Mouse (Mus musculus): ENCODE measurements around the gene Aqp12. TPM values are rescaled to one million over a fixed set of nuclear protein-coding genes. Genes with fewer than 3 reads are reported as not detected.
"Not testable (repeated sequence)": the region's sequence is repeated elsewhere in the genome, so short reads cannot be mapped to it uniquely, and the experiment has no call there.

Gene Aqp12
- not detected for total RNA-seq (2021)

DNA sequence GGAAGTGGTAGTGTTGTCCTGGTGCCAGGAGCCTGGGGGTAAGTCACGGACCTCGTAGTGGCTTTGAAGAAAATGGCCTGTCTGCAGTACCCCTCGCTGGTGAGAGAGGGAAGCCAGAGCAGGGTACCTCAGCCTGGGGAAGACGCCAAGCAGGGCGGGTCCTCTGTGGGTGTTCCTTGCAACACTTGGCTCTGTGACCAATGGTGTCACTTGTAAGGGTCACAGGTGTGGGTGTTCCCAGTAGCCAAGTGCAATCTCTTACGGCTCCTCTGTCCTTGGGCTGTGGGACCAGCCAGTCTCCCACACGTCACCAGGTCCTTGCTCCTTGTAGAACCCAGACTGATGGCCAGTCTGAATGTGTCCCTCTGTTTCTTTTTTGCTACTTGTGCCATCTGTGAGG, at the start of gene Aqp12:
Gene Aqp12, plus strand, starts transcription at position 274 of the 400 bp plus-strand sequence.
- DNase-seq (ENCODE audit: low spot score in 2 of 2): no peak
- intact Hi-C loops (cut with DNase I): loop anchor here (10.0 kb wide), 1 partner anchor 151 kb away; no protein-coding TSS in a partner anchor

DNA sequence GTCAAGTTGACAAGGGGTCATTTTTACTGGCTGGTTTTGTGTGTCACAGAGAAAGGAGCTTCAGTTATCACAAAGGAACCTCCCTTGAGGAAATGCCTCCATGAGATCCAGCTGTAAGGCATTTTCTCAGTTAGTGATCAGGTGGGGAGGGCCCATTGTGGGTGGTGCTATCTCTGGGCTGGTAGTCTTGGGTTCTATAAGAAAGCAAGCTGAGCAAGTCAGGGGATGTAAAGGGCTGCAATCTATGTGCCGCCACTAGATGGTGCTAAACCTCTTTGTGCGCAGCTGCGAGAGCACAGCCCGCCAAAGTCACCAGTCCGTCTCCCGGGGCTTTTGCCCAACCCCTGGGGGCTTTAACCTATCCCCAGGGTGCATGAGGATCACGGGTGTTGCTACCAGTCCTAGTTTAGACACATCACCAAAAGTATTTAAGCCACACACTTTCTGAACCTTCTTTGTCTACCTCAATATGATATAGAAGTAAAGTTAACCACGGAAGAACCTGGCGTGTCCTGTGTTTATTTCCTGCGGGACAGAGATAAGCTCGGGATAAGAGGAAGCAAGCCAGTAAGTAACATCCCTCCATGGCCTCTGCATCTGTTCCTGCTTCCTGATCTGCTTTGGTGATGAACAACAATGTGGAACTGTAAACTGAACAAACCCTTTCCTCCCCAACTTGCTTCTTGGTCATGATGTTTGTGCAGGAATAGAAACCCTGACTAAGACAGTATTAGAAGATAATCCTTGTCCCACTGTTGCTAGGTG, 49.4 kb upstream of the Aqp12 start:
- peak; percentile 72 to 86 for DNase-seq (ENCODE audit: low spot score in 2 of 2)
- intact Hi-C loops (cut with DNase I): not testable (repeated sequence)

DNA sequence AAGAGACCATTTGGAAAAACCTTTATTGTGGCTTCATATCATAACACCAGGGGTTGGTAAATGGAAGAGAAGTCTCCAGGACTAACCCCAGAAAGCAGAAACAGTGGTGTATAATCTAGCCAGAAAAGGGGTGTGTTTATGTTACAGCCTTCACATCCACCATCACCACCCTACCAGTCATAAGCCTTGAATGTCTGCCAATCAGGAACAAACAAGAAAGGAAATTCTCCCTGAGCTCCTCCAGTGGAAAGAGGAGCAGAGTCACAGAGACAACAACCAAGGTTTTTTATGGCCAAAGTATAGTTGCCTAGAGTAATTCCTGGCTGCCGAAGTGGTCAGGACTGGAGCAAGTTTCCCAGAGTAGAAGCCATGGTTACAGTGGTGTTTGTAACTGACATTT, 47.1 kb upstream of the Aqp12 start:
- intact Hi-C loops (cut with DNase I): loop anchor here (1.0 kb wide), 1 partner anchor 50 kb away; no protein-coding TSS in a partner anchor
- DNase-seq (ENCODE audit: low spot score in 2 of 2): no peak

DNA sequence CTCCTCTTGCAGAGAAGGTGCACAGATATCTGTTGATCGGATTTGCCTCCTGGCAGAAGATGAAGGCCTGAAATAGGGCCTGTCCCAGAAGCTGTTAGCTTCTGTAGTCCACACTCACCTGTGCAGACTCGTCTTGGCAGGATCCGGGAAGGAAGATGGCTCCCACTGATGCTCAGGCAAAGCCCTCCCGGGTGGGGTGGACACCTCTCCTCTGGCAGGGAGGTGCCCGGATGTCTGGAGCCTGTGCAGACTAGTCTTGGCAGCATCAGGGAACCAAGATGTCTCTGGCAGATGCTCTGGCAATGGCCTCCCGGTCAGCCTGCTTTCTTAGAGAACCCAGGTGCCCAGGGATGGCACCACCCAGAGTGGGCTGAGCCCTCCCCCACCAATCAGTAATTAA, 35.3 kb upstream of the Aqp12 start:
- intact Hi-C loops (cut with DNase I); DNase-seq (ENCODE audit: low spot score in 2 of 2): not testable (repeated sequence)

DNA sequence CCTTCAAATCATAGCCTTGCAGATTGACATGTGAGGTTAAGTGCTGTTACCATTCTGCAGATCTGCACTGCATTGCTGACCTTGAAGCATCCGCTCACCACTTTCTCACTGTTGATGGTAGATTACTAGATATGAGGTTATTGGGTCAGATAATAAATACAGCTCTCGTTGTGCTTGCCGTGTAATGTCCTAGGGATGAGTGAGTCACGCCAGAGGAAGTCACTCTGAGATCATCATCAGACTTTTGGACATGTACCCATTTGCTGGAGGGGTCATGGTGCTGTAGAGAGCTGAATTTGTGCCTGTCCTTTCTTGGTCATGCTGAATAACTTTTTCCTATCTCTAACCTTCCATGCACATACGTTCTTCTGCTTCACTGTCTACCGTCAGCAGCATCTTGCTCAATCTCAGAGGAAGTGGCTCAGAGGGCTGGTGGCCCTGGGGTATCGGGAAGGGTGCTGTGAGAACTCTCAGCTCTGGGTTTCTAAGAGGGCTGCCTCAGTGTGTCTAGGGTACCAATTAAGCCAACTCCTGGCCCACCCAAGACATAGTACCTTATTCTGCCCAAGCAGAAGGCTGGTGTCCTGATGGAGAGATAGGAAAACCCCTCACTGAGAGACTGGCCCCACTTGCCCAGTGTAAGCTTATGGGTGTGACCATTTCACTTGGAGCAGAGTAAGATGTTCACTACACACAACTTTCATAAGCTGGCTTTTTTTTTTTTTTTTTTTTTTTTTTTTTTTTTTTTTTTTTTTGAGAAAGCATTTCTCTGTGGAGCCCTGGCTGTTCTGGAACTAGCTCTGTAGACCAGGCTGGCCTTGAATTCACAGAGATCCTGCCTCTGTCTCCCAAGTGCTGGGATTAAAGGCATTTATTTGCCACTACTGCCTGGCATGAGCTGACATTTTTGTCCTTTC, 34.0 kb upstream of the Aqp12 start:
- intact Hi-C loops (cut with DNase I): no loop called here
- DNase-seq (ENCODE audit: low spot score in 2 of 2): no peak

DNA sequence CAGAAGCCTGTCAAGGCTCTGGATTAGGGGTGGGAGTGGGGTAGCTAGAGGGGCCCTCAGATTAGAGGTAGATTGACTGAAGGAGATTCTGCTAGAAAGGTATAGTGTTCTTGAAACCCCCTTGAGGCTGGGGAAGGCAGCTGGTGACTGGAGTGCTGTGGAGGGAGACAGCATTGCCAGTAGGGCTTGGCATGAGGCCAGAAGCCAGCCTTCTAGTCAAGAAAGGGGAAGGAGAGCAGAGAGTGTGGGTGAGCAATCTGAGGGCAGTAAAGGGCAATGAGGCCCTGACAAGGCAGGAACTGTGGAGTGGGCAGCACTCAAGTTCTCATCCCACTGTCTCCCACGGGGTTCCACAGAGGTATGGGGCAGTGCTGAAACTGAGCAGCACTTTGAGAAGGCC, 33.3 kb upstream of the Aqp12 start:
- peak; percentile 20 to 24 for DNase-seq (ENCODE audit: low spot score in 2 of 2)
- intact Hi-C loops (cut with DNase I): no loop called here

DNA sequence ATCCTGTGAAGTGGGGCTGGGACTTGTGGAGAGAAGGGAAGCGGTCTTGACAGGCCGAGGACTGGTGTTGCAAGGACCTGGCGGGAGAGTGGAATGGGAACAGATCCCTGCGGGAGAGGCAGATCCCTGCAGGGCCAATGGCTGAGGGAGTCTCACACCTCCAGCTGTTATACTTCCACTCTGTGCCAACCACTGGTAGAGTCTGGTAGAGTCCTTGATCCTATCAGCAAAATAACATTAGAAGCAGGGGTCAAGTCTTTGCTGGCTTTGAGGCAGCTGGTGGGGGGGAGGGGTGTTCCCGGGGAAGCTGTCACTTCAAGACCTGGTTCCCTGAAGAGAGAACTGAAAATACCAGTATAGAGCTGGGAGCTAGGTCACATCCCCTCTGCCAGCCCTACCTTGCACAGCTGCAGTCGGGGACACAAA, 30.0 kb upstream of the Aqp12 start:
- intact Hi-C loops (cut with DNase I): no loop called here
- DNase-seq (ENCODE audit: low spot score in 2 of 2): no peak

DNA sequence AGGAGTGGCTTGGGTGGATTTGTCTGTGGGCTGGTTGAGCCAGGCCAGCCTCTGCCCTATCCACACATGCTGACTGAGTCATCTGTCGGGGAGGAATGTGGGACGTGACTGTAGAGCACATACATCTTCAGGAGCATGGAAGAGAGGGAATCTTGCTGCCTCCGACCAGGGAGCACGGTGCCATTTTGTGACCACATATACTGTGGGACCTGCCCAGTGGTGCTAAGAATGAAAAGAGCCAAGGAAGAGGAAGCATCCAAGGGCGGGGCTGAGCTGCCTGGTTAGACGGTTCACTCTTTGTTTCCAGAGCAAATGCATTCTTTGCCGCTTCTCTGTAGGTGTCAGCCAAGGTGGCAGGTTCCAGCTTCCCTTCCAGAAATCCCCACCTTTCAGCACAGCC, 27.5 kb upstream of the Aqp12 start:
- DNase-seq (ENCODE audit: low spot score in 2 of 2): no peak
- intact Hi-C loops (cut with DNase I): no loop called here

DNA sequence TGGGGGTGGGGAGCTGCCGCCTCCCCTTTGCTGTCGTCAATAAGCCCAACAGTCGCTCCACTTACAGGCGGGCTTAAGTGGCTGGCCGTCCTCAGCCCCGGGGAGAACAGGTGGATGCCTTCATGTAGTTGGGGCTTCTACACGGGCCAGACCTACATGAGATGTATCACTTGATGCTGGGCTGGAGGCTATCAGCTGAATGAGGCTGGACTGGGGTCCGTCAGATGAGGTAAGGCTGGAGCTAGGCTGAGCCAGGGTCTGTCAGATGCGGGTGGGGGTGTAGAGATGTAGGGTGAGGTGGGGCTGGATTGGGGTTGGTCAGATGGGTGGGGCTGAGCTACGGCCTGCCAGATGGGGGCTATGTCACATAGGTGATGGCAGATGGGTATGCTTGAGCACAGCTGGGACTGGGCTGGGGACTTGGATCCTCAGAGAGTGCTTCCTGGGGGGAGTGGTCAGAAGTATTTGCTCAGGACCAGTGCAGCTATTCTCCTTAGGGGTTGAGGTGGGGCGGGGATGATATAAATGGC, 27.0 kb upstream of the Aqp12 start:
- intact Hi-C loops (cut with DNase I): no loop called here
- DNase-seq (ENCODE audit: low spot score in 2 of 2): no peak

DNA sequence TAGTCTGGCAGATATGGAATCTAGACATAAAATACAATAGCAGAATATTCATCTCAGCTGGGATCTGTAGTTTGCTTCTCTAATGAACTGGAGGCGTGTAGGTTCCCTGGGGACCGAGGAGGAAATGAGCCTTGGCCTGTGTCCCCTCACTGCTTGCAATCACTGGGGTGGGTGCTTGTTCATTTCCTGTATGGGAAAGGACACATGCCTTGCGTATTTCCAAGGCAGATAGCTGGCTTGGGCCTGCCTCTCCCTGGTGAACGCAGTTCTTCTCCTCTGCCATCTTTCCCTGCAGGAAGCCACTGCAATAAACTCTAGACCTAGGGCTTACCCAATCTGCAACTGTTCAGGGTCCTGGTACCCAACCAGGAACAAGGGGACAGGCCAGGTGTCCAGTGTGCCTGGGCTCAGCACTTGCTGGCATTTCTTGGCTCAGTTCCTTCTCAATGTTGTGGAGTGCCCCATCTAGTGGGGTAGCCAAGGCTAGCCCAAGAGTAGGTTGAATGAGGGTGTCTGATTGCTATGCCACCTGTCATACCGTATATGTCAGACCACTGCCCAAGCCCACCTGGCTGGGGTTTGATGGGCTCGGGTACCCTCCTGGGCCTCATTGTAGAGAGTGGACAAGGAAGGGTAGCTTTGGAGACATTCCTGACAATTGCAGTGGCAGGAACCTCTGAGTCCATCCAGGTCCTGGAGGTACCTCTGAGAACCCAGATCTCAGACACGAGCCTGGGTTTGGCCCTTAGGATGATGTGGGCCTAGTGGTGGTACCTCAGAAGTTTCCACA, 24.9 kb upstream of the Aqp12 start:
- DNase-seq (ENCODE audit: low spot score in 2 of 2): no peak
- intact Hi-C loops (cut with DNase I): no loop called here

DNA sequence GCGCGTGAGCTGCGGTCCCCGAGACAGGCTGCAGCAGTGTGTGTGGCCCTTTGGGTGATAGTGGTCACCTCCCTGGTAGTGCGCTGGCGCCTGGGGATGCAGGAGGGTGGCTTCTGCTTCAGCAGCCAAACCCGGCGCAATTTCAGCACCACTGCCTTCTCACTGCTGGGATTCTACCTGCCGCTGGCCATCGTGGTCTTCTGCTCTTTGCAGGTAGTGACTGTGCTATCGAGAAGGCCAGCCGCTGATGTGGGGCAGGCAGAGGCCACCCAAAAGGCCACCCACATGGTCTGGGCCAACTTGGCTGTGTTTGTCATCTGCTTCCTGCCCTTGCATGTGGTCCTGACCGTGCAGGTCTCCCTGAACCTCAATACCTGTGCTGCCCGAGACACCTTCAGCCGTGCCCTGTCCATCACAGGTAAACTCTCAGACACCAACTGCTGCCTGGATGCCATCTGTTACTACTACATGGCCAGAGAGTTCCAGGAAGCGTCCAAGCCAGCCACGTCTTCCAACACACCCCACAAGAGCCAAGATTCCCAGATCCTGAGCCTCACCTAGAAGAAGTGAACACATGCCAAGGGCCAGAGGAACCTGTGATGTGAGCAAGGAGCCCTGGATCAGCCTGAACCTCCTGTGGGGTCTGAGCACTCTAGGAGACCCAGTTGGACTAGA, 23.1 kb upstream of the Aqp12 start:
- DNase-seq (ENCODE audit: low spot score in 2 of 2): no peak
- intact Hi-C loops (cut with DNase I): no loop called here

DNA sequence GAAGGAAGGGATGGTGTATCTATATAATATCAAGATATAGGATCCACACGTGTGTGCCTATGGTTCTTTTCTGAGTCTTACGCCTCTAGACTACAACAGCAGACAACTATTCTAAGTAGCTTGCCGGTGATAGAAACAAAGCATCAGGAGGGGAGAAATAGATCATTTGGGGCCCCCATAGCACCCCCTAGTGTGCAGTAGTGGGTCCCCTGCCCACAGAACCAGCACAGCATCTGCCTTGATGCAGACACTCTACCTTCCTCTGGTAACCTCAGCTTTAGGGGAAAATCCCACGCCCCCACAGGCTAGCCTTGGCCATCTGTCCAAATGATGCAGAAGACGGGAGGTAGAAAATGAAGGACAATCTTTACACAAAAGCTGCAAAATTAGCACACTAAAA, 21.1 kb upstream of the Aqp12 start:
- DNase-seq (ENCODE audit: low spot score in 2 of 2): no peak
- intact Hi-C loops (cut with DNase I): no loop called here

DNA sequence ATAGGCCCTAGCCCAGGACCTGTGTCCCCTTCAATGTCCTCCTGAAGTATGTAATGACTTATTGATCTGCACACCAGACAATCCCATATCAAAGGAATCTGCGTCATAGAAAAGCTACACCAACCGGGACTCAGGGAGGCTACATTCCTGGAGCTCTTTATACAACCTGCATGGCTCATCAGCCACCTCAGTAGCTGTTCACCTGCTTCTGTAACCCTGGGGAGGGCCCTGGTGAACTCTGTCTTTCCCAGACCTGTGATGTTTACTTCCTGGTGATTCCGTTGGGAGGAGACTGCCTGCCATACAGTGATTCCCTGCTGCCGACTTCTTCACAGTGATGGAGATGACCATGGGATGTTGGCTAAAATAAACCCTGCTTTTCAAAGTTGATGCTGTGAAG, 17.2 kb upstream of the Aqp12 start:
- intact Hi-C loops (cut with DNase I): no loop called here
- DNase-seq (ENCODE audit: low spot score in 2 of 2): no peak

DNA sequence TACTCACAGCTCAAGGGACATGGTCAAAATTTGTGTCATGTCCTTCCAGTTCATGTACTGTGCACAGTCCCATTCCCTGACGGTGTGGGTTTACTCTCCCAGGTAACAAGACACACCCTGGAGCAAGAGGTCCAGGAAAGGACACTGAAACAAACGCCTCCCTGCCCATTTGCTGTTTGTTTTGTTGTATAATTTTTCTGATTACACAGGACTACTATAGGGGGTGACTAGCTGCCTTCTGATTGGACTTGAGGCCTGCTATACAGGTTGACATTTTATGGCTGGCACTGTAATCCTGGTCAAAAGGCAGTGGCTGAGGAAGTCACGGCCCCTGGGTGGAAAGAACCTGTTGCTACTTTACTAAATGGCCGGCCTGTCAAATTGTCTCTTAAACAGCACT, 16.2 kb upstream of the Aqp12 start:
- intact Hi-C loops (cut with DNase I): no loop called here
- no peak for DNase-seq (ENCODE audit: low spot score in 2 of 2)

DNA sequence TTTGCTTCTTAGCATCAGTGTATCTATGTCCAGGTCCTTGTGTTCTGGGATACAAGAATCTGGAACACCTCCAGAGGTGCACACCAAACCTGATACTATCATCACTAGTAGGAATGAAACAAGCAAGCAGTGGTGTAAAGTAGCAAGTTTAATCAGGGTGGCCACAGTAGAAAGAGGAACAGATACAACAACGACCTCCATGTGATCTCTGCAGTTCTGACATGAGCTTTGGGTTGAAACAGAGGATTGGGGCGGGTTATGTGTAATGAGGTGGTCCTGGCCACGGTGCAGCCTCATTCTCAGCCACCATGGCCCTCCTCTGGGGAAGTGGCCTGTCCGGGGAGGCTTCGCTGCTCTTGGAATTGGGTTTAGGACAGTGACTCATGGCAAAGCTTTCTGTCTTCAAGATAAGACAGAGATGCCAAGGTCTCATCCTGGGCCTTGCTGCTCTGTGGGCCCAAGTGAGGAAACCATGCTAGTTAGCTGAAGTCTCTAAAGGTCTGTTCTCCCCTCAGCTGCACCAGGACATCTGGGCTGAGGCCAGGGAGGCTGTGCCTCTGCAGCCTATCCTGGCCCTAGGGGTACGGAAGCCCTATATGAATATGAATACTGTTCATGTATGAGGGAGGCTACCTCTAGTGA, 13.8 kb upstream of the Aqp12 start:
- intact Hi-C loops (cut with DNase I): no loop called here
- DNase-seq (ENCODE audit: low spot score in 2 of 2): no peak

DNA sequence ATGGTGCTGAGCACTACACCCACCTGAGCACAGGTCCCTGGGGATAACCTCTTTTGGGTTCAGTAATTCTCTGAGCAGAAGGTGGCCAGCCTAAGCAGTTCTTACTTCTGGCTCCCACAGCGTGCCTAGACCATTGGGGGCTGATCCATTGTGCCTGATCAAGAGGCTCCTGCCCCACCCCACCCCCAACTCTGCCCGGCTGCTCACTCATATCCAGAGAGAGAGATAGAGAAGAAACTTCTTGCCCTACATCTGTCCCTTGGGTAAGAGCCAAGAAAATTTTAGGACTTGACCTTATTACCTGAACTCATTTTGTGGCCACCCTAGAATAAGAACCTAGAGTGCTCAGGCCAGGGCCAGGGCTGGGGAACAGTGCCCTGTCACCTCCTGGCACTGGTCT, 13.3 kb upstream of the Aqp12 start:
- intact Hi-C loops (cut with DNase I): no loop called here
- DNase-seq (ENCODE audit: low spot score in 2 of 2): no peak

DNA sequence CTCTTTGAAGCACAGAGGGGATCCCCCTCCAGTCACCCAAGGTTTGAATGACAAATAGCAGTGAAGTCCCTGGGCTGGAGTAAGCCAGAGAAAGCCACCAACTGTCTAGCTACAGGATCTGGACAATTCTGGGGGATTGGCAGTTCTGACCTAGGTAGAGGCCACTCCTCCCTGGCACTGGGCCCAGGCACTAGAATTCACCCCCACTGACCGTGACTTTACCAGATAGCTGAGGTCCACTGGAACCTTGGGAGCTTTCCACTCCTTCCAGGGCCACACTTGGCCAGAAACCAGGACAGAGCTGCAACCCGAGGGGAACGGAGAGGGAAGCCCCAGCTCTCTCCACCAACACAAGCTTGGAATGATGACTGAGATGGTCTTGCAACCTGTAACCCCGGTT, 3.1 kb downstream of the Aqp12 start:
- DNase-seq (ENCODE audit: low spot score in 2 of 2): no peak
- intact Hi-C loops (cut with DNase I): loop anchor here (1.0 to 10.0 kb wide), 2 partner anchors 50 to 154 kb away; no protein-coding TSS in a partner anchor

DNA sequence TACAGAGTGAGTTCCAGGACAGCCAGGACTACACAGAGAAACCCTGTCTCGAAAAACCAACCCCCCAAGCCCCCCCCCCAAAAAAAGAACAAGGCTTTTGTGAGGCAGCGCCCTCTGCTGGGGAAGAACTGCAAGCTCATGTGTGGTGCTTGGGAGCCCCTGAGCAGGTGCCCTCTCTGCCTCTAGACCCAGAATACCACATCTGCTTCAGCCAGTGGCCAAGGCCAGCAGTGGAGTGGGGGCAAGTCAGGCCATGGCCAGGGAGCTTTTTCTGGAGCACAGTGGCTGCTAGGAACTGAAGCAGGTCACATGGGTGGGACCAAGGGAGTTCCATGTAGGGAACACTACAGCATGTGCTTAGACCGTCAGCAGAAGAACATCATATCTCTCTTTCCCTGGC, 4.6 kb downstream of the Aqp12 start:
- no peak for DNase-seq (ENCODE audit: low spot score in 2 of 2)
- intact Hi-C loops (cut with DNase I): no loop called here

DNA sequence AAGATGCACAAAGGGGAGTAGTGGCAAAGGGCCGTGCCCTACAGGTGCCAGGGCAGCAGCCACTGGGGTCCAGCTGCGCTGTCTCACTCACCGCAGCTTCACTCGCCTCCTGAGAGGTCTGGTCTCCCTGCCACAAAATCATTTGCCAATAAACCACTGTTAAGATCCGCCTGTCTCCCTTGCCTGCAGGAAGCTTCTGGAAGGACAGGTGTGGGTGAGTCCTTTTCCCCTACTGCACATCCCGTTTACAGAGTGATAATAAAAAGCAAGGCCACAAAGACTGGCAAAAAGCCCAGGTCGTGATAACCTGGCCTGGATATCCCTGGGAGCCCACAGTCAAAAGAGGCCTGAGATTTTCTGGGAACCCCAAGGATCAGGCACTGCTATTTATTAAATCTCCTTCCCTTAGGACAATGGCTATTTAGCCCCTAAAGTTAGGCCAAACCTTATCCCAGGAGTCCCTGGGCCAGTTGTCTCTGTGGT, 6.0 kb downstream of the Aqp12 start:
- intact Hi-C loops (cut with DNase I): no loop called here
- peak in 1 of 2 experiments; percentile 4 for DNase-seq (ENCODE audit: low spot score in 2 of 2)

All from left cerebral cortex, postnatal 25 days (tissue).